In genomic region chr12:92251962-92252361, GRCm38 (mm10) we compare ENCODE assay signal across 24 mouse cellular contexts.
"Had no signal": no experiment of that assay in that cellular context is flagged by ENCODE, and none has a peak within 500 bp of the region (broad histone marks: within the 10 kb centered on the region; RNA-seq: fewer than 3 reads in every experiment).

No protein-coding gene starts in this region.

- H3K4me2 ChIP-seq: heart, embryonic 12.5 days; hindbrain, embryonic 12.5 days; hindbrain, embryonic 14.5 days; intestine, embryonic 15.5 days; limb, embryonic 12.5 days had no signal

- H3K4me3 ChIP-seq: gastrocnemius, adult 2 months; heart, embryonic 10.5 days; heart, embryonic 12.5 days; hindbrain, embryonic 10.5 days; hindbrain, embryonic 12.5 days; intestine, embryonic 15.5 days; layer of hippocampus, adult 2 months; left cerebral cortex, adult 2 months; limb, embryonic 10.5 days; limb, embryonic 12.5 days had no signal

- H3K4me1 ChIP-seq: heart, embryonic 10.5 days; heart, embryonic 12.5 days; hindbrain, embryonic 10.5 days; intestine, embryonic 15.5 days; limb, embryonic 10.5 days had no signal

- H3K9ac ChIP-seq: heart, embryonic 12.5 days; hindbrain, embryonic 12.5 days; hindbrain, embryonic 14.5 days; intestine, embryonic 15.5 days; limb, embryonic 12.5 days had no signal

- DNase-seq: gastrocnemius, adult 2 months; gastrocnemius, postnatal 10 days; gastrocnemius, postnatal 25 days; heart, adult 18-20 months; heart, postnatal 10 days; heart, postnatal 4 days; kidney, adult 18-20 months; kidney, adult 8-10 months; kidney, postnatal 10 days; kidney, postnatal 25 days; kidney, postnatal 4 days had no signal

- H3K36me3 ChIP-seq: heart, embryonic 10.5 days; heart, embryonic 12.5 days; hindbrain, embryonic 10.5 days; hindbrain, embryonic 12.5 days; intestine, embryonic 15.5 days; limb, embryonic 10.5 days; limb, embryonic 12.5 days had no signal

- H3K27me3 ChIP-seq: heart, embryonic 12.5 days; hindbrain, embryonic 12.5 days; intestine, embryonic 15.5 days; limb, embryonic 12.5 days had no signal

- H3K27ac ChIP-seq: gastrocnemius, adult 2 months; heart, embryonic 10.5 days; hindbrain, embryonic 10.5 days; hindbrain, embryonic 12.5 days; hindbrain, embryonic 14.5 days; intestine, embryonic 15.5 days; layer of hippocampus, adult 2 months; left cerebral cortex, adult 2 months; limb, embryonic 10.5 days; limb, embryonic 12.5 days had no signal

- H3K9me3 ChIP-seq: heart, embryonic 10.5 days; heart, embryonic 12.5 days; hindbrain, embryonic 10.5 days; hindbrain, embryonic 12.5 days; intestine, embryonic 15.5 days; limb, embryonic 10.5 days; limb, embryonic 12.5 days had no signal

- ATAC-seq: hindbrain, embryonic 16.5 days; inflammation-experienced regulatory T-cells, adult 6 months; intestine, embryonic 15.5 days; intestine, postnatal 0 days had no signal
